Mouse (Mus musculus): ENCODE measurements around the gene Gtpbp3. TPM values are rescaled to one million over a fixed set of nuclear protein-coding genes. Genes with fewer than 3 reads are reported as not detected.

The Gtpbp3 gene
- polyA plus RNA-seq (2012; rRNA removed; ENCODE audit: low replicate concordance): 29.5 and 30.2 TPM in 2 replicates

DNA sequence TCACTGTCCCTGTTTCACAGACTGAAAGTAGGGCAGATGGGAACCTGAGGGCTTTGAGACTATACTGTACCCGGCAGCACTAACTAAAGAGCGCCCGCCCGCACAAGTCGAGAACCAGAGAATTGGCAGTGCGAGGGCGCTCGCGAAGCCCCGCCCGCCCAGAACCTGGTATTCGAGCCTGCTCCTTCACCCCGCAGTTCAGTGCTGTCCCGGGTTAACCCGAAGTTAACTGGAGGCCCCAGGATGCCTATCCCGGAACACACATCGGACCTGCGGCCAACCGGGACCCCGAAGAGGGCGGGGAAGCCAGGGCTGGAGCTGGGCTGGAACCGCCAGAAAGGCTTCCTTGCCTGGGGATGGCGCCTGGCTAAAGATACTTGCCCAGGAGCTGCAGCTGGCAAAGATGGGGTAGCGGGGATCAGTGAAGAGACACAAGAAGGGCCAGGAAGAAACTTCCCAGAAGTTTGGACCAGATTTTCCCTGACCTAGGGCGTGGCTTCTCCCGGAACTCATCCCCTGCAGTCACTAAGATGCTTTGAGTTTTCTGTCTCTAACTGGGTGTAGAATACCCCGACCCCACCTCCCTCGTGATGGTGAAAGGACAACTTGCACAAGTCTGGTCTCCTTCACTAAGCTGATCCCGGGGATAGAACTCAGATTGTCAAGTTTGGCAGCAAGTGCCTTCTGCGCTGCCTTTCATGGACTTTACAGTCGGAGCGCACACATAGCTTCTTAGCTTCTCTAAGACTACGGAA lies at the start of gene Gtpbp3:
TSS of gene Gtpbp3 (plus strand) at position 413 of the 755 bp plus-strand sequence.

DNA sequence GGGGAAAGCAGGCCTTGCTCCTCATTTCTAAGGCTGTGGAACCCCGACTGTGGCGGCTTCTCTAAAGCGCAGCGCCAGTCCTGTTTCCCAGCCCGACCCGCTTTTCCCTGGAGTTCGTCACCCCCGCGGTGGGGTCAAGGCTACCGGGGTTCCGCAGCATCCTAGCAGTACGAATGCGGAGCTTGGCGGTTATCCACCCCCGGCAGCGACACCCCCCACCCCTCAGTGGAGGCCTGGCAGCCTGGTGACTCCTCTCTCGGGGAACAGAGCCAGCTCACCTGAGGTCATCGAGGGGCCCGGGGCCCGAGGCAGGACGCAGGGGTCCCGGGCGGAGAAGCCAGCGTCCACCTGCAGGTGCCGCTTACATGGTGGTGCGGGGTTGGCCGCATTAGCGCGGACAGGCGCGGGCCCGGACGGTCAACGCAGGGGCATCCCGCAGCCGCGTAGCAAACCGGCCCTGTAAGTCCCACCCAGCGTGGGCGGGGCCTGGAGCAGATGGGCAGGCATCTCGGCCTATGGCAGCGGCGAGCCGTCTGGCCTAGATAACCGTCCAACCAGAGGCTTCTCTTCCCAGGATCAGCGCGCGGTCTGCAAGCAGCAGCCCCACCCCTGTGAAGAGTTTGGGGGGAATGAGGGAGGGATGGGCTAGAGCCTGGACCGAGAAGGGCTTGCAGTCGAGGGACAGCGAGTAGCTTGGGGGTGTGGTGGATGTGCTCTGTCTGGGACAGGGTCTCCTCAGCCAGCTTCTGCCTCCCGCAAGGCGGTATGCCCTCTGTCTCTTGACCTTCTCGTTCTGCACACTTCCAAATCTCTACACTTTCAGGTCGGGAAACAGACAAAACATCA lies 24.5 kb upstream of the Gtpbp3 start, which contains the start of gene Abhd8:
TSS of gene Abhd8 (minus strand) at position 468 of the 846 bp plus-strand sequence.

DNA sequence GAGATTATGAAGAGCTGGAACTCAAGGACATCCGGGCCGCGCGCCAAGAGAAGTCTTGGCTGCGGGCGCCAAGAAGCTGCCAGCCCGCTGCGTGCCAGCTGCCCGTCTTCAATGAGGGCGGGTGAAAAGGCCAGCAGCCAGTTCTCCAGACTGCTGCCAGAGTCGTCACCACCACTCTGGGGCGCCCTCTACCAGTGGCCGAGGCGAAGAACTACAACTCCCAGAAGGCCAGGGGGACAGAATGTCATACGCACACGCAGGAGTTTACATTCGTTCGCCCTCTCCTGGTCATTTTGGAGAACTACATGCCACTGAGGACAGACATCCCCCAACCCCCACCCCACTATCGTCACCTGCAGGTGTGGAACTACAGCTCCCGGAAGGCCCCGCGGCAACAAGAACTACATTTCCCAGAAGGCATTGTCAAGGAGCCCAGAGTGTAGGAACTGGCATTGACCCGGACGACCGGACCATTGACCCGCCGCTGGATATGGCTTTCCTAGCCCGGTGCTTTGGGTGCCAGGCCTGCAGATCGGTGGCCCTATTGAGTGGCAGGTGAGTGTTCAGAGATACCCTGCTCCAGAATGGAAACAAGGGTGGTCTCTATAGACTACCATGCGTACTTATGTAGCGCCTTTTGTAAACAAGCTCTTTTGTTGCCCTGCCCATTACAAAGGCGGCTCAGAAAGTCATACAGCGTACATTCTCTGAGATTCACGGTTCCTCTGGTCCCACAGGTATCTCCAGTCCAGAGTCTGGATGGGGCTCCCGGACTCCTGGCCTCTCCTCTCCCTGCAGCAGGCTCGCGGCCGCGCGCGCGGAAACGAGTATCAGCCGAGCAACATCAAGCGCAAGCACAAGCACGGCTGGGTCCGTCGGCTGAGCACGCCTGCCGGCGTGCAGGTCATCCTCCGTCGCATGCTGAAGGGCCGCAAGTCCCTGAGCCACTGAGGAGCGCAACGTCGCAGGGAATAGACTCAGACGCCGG lies 23.1 kb upstream of the Gtpbp3 start, which contains the start of gene Mrpl34:
TSS of gene Mrpl34 (plus strand) at position 447 of the 988 bp plus-strand sequence.

DNA sequence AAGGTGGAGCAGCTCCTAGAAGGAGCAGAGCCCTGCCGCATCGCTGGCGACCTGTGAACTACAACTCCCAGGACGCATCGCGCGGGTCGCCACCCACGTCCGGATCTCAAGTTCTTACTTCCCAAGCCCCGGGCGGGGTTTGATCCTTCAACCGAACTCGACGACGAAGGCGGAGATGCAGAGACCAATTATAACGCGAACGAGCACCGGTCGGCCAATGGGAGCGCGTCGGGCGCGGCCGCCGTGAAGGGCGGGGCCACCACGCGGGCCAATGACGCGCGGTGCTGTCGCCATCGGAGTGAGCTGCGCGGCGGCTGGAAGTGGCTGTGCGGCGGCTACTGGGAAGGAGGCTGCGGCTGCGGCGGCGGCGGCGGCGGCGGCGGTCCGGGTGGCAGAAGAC lies 19.0 kb upstream of the Gtpbp3 start, which contains the start of gene Dda1:
TSS of gene Dda1 (plus strand) at position 284 of the 400 bp plus-strand sequence.

DNA sequence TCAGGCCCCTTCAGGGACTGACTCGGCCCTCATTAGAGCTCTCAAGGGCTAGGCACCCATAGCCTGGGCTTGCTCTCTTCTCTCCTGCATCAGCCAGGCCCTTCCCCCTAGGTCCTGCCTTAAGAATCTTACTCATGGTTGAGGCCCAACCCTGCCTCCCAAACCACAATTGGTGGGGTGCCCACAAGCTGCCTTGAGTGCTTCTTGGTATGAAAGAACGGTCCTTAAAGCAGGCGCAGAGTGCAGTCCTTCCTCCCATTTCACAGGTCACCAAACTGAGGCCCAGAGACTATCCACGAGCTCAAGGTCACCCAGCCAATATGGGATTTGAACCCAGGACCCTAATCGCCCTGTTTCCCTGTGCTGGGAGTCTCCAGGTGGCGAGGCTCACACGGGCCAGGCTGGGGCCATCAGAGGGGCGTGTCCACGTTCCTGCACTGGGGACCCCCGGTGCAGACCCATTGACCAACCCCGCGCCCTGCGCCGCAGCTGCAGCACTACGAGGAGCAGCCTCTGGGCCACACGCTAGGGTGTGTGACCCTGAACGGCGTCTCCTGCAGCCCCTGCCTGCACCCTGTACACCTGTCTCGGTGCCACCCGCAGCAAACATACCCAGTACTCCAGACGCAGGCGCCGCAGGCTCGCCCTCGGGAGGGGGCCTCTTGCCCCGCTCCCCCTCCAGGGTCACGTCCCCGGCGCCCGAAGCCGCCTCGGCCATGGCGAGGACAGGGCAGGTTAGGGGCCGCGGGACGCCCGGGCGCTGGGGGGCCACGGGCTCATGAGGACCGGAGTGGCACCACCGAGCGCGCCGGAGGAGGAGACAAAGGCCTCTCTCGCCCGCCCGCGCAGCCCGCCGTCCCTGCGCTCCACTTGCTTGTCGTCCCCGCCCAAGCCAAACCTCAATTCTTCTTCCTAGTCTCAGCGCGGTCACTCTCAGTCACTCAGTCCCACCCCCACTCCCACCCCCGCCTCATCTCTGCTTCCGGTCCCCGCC lies 2.5 kb upstream of the Gtpbp3 start, which contains the start of gene Ano8:
TSS of gene Ano8 (minus strand) at position 822 of the 994 bp plus-strand sequence.

DNA sequence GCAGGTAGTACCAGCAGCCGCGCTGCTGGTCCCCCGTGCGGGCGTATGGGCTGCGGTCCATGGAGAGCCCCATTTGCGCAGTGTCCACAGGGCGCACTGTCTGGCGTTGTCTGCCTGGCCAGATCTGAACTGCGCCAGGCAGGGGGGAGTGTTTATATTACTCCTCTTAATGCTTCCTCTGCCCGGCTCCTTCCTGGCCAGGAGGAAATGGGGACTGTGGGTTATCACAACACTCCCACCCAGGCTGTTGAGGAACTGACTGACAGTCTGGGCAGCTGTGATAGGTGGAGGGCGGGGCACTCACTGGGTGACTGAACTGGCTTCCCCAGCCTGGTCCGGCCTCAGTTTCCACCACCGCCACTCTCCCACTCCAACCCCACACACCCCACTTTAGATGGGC lies 23.7 kb downstream of the Gtpbp3 start, which contains the start of gene Plvap:
TSS of gene Plvap (minus strand) at position 109 of the 400 bp plus-strand sequence.

DNA sequence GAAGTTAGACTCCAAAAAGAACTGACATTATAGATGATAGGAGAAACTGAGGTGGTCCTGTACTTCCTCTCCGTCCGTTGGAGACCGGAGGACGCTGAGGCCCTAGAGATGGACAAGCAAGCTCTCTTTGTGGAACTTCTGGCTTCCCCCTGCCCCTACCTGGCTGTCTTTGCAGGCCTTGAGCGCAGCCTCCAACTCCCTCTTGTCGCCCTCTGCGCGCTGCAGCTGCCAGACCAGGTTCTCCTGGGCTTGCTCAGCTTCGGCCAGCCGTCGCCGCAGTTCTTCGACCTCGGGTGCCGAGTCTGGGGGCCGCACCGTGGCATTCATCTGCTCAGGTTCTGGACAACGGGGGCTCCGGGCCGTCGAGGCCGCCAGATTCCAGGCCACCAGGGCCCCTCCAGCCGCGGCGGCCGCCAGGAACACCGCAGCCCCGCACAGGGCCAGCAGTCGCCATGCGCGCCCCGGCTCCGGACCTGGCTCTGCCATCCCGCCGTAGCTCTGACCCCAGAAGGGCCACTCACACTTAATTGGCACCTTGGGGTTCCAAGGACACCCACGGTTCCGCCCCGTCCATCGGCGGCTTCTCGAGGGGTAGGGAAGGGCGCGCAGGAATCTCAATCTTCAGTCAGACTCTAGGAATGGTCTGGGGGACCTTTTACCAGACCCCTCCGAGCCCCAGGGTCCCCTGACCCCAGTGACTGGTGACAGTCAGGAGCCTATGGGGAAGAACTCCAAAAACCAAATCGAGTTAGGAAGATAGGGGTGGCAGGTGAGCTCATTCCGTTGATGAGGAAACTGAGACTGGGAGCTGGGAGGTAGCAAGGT lies 37.5 kb downstream of the Gtpbp3 start, which contains the start of gene Ccdc194:
TSS of gene Ccdc194 (minus strand) at position 486 of the 825 bp plus-strand sequence.

DNA sequence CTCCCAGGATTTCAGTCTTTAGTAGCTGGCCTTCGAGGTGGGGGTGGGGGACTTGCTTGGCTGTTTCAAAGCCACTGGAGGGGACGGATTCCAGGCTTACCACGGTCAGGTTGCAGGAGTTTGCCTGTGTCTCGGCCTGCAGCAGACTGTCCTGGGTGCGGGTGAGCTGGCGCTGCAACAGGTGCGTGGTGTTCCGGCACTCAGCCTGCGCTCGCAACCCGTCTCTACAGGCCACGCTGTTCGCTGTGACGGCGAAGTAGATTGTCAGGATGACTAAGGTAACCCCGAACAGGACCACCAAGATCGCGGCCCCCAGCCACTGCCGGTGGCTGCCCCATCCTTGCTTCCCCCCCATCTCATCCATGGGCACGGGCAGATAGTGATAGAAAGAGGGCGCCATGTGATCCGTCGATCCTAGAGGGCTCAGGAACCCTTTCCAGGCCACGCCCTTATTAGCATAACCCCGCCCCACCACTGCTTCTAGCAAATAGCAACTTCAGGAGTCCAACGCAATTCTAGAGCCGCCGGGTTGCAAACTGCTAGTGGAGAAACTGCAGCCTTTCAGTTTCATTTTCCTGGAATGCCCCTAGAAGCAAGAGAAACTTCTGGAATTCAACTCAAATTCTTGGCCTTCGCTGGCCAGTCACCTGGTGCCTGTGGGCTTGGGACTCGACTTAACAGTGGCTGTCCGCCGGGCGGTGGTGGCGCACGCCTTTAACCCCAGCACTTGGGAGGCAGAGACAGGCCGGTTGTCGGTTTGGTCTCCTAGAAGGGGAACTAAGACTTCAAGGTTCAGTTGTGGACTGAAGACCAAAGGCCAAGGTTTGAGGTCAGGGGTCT lies 49.3 kb downstream of the Gtpbp3 start, which contains the start of gene Bst2:
TSS of gene Bst2 (minus strand) at position 429 of the 840 bp plus-strand sequence.

DNA sequence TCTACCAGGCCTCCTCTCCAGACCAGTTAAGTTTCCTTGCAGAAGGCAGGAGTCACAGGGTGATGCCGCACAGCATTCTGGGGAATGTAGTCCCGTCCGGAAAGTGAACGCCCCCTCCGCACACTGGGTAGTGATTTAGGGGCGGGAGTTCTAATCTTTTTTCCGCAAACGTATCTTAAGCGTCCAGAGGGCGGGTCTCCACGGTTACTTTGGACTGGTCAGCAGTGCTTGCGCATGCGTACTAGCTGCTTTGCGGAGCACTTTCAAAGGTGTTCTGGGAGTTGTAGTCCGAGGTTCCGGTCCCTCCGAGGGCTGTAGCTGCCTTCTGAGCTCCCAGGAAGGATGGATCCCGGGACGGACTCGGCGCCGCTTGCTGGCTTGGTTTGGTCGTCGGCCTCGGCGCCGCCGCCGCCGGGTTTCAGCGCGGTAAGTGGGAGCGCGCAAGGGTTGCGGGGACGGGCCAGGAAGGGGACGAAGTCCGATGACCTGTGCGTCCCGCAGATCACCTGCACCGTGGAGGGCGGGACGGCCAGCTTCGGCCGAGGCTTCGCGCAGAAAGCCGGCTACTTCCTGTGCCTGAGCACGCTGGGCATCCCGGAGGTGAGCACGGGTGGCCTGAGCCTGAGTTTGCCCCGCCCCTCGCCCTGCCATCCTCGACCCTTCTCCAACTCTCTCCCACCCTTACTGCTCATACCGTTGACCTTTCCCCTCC lies 54.9 kb downstream of the Gtpbp3 start, which contains the start of gene Mvb12a:
TSS of gene Mvb12a (plus strand) at position 291 of the 712 bp plus-strand sequence.

Other genes starting within 250 kb of the Gtpbp3 start
- gene Myo9b, start 215.4 kb upstream of the Gtpbp3 start, polyA plus RNA-seq (2012; rRNA removed; ENCODE audit: low replicate concordance): 15.1 and 23.4 TPM in 2 replicates
- gene Haus8, start 215.2 kb upstream of the Gtpbp3 start, polyA plus RNA-seq (2012; rRNA removed; ENCODE audit: low replicate concordance): 3.6 and 4.1 TPM in 2 replicates
- gene Use1, start 121.3 kb upstream of the Gtpbp3 start, polyA plus RNA-seq (2012; rRNA removed; ENCODE audit: low replicate concordance): 51.2 and 55.3 TPM in 2 replicates
- 25.0 and 66.9 TPM in 2 replicates for gene Ocel1, start 116.8 kb upstream of the Gtpbp3 start, polyA plus RNA-seq (2012; rRNA removed; ENCODE audit: low replicate concordance)
- gene Nr2f6, start 106.1 kb upstream of the Gtpbp3 start, polyA plus RNA-seq (2012; rRNA removed; ENCODE audit: low replicate concordance): 313 and 643 TPM in 2 replicates
- gene Ushbp1, start 92.3 kb upstream of the Gtpbp3 start, polyA plus RNA-seq (2012; rRNA removed; ENCODE audit: low replicate concordance): 9.5 TPM in 2 replicates
- gene Babam1, start 91.2 kb upstream of the Gtpbp3 start, polyA plus RNA-seq (2012; rRNA removed; ENCODE audit: low replicate concordance): 102 and 106 TPM in 2 replicates
- gene Ankle1, start 82.1 kb upstream of the Gtpbp3 start, polyA plus RNA-seq (2012; rRNA removed; ENCODE audit: low replicate concordance): 12.8 and 20.1 TPM in 2 replicates
- gene Abhd8, start 24.4 kb upstream of the Gtpbp3 start, polyA plus RNA-seq (2012; rRNA removed; ENCODE audit: low replicate concordance): 17.3 and 22.0 TPM in 2 replicates
- gene Mrpl34, start 23.1 kb upstream of the Gtpbp3 start, polyA plus RNA-seq (2012; rRNA removed; ENCODE audit: low replicate concordance): 268 and 285 TPM in 2 replicates
- 83.6 and 99.3 TPM in 2 replicates for gene Dda1, start 18.9 kb upstream of the Gtpbp3 start, polyA plus RNA-seq (2012; rRNA removed; ENCODE audit: low replicate concordance)
- 19.4 and 25.4 TPM in 2 replicates for gene Ano8, start 2.1 kb upstream of the Gtpbp3 start, polyA plus RNA-seq (2012; rRNA removed; ENCODE audit: low replicate concordance)
- gene Plvap, start 23.6 kb downstream of the Gtpbp3 start, polyA plus RNA-seq (2012; rRNA removed; ENCODE audit: low replicate concordance): 270 and 394 TPM in 2 replicates
- gene Ccdc194, start 37.6 kb downstream of the Gtpbp3 start, polyA plus RNA-seq (2012; rRNA removed; ENCODE audit: low replicate concordance): not detected in 2 replicates
- gene Bst2, start 49.4 kb downstream of the Gtpbp3 start, polyA plus RNA-seq (2012; rRNA removed; ENCODE audit: low replicate concordance): 119 and 255 TPM in 2 replicates
- 159 and 312 TPM in 2 replicates for gene Mvb12a, start 54.8 kb downstream of the Gtpbp3 start, polyA plus RNA-seq (2012; rRNA removed; ENCODE audit: low replicate concordance)
- gene Tmem221, start 70.8 kb downstream of the Gtpbp3 start, polyA plus RNA-seq (2012; rRNA removed; ENCODE audit: low replicate concordance): 0.50 and 1.4 TPM in 2 replicates
- gene Nxnl1, start 78.5 kb downstream of the Gtpbp3 start, polyA plus RNA-seq (2012; rRNA removed; ENCODE audit: low replicate concordance): not detected in 2 replicates
- gene Slc27a1, start 80.8 kb downstream of the Gtpbp3 start, polyA plus RNA-seq (2012; rRNA removed; ENCODE audit: low replicate concordance): 28.3 and 40.4 TPM in 2 replicates
- 210 and 420 TPM in 2 replicates for gene Pgls, start 104.1 kb downstream of the Gtpbp3 start, polyA plus RNA-seq (2012; rRNA removed; ENCODE audit: low replicate concordance)
- gene Fam129c, start 109.5 kb downstream of the Gtpbp3 start, polyA plus RNA-seq (2012; rRNA removed; ENCODE audit: low replicate concordance): 1.6 and 3.1 TPM in 2 replicates
- 59.6 and 62.5 TPM in 2 replicates for gene Colgalt1, start 122.9 kb downstream of the Gtpbp3 start, polyA plus RNA-seq (2012; rRNA removed; ENCODE audit: low replicate concordance)
- 0.39 and 1.9 TPM in 2 replicates for gene Unc13a, start 183.7 kb downstream of the Gtpbp3 start, polyA plus RNA-seq (2012; rRNA removed; ENCODE audit: low replicate concordance)
- 14.8 and 17.5 TPM in 2 replicates for gene Jak3, start 188.2 kb downstream of the Gtpbp3 start, polyA plus RNA-seq (2012; rRNA removed; ENCODE audit: low replicate concordance)
- 24.2 and 26.5 TPM in 2 replicates for gene Insl3, start 201.1 kb downstream of the Gtpbp3 start, polyA plus RNA-seq (2012; rRNA removed; ENCODE audit: low replicate concordance)
- 227 and 269 TPM in 2 replicates for gene B3gnt3, start 213.7 kb downstream of the Gtpbp3 start, polyA plus RNA-seq (2012; rRNA removed; ENCODE audit: low replicate concordance)
- gene Fcho1, start 237.6 kb downstream of the Gtpbp3 start, polyA plus RNA-seq (2012; rRNA removed; ENCODE audit: low replicate concordance): 19.4 and 23.2 TPM in 2 replicates